Mouse (Mus musculus) ES-CJ7 (cell line): ENCODE data around the gene Slc12a6.

Experiments
- DNase-seq: peaks from one replicate; pipeline ENCODE4 v3.0.0; 2011; ENCODE audit warnings: low read depth, low spot score

The Slc12a6 gene

DNA sequence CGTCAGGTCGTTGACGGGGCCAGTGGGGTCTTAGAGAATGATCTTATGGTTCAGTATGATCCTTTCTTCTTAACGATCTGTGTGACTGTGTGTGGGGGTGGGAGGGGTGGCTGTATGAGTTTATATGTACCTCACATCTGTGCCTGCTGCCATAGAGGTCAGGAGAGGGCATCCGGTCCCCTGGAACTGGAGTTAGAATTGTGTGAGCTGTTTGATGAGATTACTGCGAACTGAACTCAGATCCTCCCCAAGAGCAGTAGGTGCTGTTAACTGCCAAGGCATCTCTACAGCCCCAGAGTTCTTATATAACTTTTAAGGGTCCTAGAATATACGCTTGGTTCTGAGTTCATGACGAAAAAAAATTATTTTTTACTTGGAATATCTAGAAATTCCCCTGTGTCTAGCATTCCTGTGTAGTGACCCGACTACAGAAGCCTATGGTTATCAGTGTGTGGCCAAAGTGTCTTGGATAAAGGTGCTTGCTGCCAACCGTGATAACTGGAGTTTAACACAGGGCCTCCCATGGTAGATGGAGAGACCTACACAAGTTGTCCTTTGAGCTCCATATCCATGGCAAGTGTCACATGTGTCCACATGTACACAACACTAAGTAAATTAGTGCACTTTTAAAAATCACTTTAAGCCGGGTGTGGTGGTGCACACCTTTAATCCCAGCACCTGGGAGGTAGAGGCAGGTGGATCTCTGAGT lies 62.6 kb downstream of the Slc12a6 start:
- no peak for DNase-seq

GRCm38 (mm10) chr2:112332051-112332898 lies 66.7 kb downstream of the Slc12a6 start:
- no peak for DNase-seq

GRCm38 (mm10) chr2:112337211-112337610 lies 71.6 kb downstream of the Slc12a6 start:
- DNase-seq, result no peak

- DNase-seq, result peak; percentile 22
Measured at GRCm38 (mm10) chr2:112339736-112340135, 74.1 kb downstream of the Slc12a6 start.

- no peak for DNase-seq
Measured at GRCm38 (mm10) chr2:112341117-112341516, 75.5 kb downstream of the Slc12a6 start.

- no peak for DNase-seq
Measured at GRCm38 (mm10) chr2:112348246-112348645, 82.6 kb downstream of the Slc12a6 start.

DNA sequence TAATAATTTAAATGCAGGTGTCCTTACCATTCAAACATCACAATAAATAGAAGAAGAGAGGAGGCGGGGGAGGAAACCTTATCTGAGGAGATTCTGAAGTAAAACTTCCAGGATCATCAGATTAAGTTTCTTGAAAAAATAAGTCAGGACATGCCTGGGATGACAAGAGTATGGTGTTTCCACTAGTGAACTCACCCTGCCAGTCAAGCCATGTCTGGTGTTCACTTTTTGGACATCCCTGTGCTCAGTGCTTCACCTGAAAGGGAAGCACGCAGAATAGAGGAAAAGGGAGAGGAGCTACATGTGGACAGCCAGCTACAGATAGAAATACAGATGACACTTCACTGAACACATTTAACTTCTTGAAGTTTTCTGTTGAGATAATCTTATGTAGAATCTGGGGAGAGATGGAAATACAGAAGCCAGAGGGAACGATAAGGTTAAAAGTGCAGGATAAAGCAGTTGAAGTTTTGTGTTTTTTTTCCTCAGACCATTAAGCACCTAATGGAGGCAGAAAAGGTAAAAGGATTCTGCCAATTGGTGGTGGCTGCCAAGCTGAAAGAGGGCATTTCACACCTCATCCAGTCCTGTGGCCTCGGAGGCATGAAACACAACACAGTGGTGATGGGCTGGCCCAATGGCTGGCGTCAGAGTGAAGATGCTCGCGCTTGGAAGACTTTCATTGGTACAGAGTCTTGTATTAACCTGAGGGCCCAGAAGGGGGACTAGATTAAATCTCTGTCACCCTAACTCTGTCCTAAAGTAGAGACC lies 88.2 kb downstream of the Slc12a6 start:
- DNase-seq, result no peak

DNA sequence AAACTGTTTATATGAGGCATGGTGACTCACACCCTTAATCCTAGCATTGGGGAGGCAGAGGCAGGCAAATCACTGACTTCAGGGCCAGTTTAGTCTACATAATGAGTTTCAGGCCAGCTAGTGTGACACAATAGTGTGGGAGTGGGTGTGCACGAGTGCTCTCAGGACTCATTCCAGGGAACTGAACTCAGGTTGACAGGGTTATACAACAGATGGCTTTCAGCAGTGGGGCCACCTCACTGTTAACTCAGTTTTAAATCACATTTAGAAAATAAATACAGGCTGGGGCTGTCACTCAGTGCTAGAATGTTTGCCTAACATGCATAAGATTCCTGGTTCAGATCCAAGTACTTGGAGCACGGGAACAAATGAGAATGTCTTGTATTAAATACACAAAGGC lies 94.0 kb downstream of the Slc12a6 start:
- DNase-seq, result no peak

- DNase-seq, result no peak
Measured at GRCm38 (mm10) chr2:112360012-112360780, 94.6 kb downstream of the Slc12a6 start.

DNA sequence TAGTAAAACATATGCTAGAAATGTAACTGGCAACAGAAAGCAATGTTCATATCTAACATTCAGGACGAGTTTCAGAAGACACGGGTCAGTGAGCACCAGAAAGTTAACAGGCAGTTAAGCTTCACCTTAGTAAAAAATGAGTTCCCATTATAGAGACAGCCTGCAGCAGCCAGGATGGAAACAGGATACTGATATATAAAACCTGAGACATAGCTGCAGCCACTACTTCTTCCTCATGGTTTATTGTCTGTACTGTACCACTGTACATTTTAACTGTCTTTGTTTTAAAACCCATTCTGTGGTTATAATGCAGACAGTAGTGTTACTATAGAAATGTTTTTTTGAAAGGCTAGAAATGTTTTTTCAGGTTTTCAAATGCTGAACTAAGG lies 95.2 kb downstream of the Slc12a6 start:
- DNase-seq, result no peak

GRCm38 (mm10) chr2:112367222-112367621 lies 101.6 kb downstream of the Slc12a6 start:
- no peak for DNase-seq

GRCm38 (mm10) chr2:112367726-112368673 lies 102.4 kb downstream of the Slc12a6 start, which contains the start of gene Emc4:
TSS of gene Emc4 (minus strand) at chr2:112368027.
- peak; percentile 97 for DNase-seq

DNA sequence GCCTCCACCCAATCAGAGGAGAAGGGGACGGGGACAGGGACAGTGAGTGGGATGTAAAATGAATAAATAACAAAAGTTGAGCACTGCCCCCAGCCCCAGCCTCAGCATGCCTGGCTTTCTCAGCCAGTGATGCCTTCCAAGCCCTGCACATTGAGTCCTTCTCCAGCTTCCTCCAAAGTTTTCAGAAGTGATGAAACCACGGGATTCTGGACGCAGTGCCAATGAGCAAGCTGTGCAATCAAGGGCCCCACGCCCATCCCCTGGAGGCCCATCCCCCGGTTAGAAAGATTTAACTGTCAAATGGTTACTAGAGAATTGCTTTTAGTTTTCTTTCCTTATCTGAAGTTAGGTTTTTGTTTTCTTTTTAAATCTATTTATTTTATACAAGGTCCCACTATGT lies 104.3 kb downstream of the Slc12a6 start:
- DNase-seq, result no peak

- no peak for DNase-seq
Measured at GRCm38 (mm10) chr2:112373141-112373540, 107.5 kb downstream of the Slc12a6 start.

GRCm38 (mm10) chr2:112374610-112375009 lies 109.0 kb downstream of the Slc12a6 start:
- no peak for DNase-seq

GRCm38 (mm10) chr2:112378973-112379898 lies 113.6 kb downstream of the Slc12a6 start, which contains the start of gene Katnbl1:
TSS of gene Katnbl1 (plus strand) at chr2:112379211.
- DNase-seq, result peak; percentile 92

DNA sequence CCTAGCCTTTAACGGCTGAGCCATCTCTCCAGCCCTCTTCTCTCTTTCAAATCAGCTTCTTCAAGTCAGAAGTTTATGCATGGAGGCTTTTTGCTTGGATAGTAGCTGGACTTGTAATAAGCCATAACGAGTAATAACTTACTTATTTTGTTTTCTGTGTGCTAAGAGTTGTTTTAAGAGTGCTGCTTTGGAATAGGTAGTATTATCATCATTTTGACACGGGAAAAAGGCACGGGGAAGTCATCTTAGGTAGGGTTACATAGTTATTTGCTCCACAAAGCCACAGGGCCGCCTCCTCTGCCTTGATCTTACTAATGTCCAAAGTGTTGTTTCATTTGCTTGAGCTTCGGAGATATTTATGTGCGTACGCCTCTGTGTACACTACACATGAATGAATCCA lies 114.5 kb downstream of the Slc12a6 start:
- DNase-seq, result no peak

GRCm38 (mm10) chr2:112381219-112381618 lies 115.6 kb downstream of the Slc12a6 start:
- DNase-seq, result no peak

DNA sequence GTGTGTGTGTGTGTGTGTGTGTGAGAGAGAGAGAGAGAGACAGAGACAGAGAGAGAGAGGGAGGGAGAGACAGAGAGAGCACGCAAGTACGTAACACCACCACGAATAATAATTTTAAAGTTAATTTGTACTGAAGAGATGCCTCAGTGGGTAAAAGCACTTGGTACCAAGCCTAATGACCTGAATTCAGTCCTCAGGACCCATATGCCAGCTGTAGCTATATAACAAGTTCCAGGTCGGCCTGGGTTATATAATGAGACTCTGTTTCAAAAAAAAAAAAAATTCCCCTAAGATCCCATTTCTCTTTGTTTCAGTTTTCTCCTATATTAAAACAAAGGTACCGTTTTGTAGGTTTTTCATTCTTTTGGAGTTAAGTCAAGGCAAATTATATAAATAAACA lies 125.2 kb downstream of the Slc12a6 start:
- no peak for DNase-seq
